Mouse (Mus musculus) myocyte (in vitro differentiated cells): Measurements from ENCODE around the gene Cd320. TPM values are rescaled to one million over a fixed set of nuclear protein-coding genes. Genes with fewer than 3 reads are reported as not detected.
"Not testable (repeated sequence)": the region's sequence is repeated elsewhere in the genome, so short reads cannot be mapped to it uniquely, and the experiment has no call there.

Experiments
- H3K27me3 ChIP-seq: one replicate; pipeline ENCODE4 v1.6.1; 2011; ENCODE audit not compliant: control insufficient read depth, insufficient read depth, insufficient read length
- H3K36me3 ChIP-seq: one replicate; pipeline ENCODE4 v1.6.1; 2011; ENCODE audit not compliant: control insufficient read depth, insufficient read depth
- H3K4me2 ChIP-seq: one replicate; pipeline ENCODE4 v1.6.1; 2011; ENCODE audit warnings: low read depth, control low read depth
- H3K4me3 ChIP-seq: one replicate; pipeline ENCODE4 v1.5.1; 2011; ENCODE audit warnings: mild to moderate bottlenecking, control low read depth, moderate library complexity
- H3K79me2 ChIP-seq: one replicate; pipeline ENCODE4 v1.6.1; 2011; ENCODE audit not compliant: control insufficient read depth, insufficient read depth
- H3ac ChIP-seq: one replicate; pipeline ENCODE4 v1.6.1; 2011; ENCODE audit not compliant: control insufficient read depth, insufficient read length
- CEBPB ChIP-seq: IDR thresholded peaks from 2 replicates; pipeline ENCODE4 v1.6.1; 2011; ENCODE audit warnings: mild to moderate bottlenecking, moderate library complexity; ENCODE audit not compliant: poor library complexity, insufficient read depth, severe bottlenecking
- E2F4 ChIP-seq: IDR thresholded peaks from one replicate; pipeline ENCODE4 v1.6.1; 2011; ENCODE audit warnings: mild to moderate bottlenecking, control low read depth, moderate library complexity; ENCODE audit not compliant: insufficient read depth
- MAX ChIP-seq: IDR thresholded peaks from one replicate; pipeline ENCODE4 v1.6.1; 2011; ENCODE audit warnings: low read depth, mild to moderate bottlenecking, control low read depth
- MYOD1 ChIP-seq, 3 experiments: IDR thresholded peaks; one replicate each; pipeline ENCODE4 v1.6.1; 2011; ENCODE audit warnings: control low read depth in 2 of 3, low read depth in 2 of 3, mild to moderate bottlenecking in 2 of 3, moderate library complexity in 1 of 3; ENCODE audit not compliant: insufficient read length in 2 of 3, control insufficient read depth in 1 of 3
- MYOG ChIP-seq, 3 experiments: IDR thresholded peaks; one replicate each; pipeline ENCODE4 v1.6.1; 2011; ENCODE audit warnings: control low read depth in 2 of 3, low read depth in 2 of 3, mild to moderate bottlenecking in 2 of 3; ENCODE audit not compliant: insufficient read length in 2 of 3, control insufficient read depth in 1 of 3, insufficient read depth in 1 of 3
- POLR2A ChIP-seq: IDR thresholded peaks from one replicate; pipeline ENCODE4 v1.6.1; 2011; ENCODE audit warnings: low read depth, mild to moderate bottlenecking, control low read depth, moderate library complexity; ENCODE audit not compliant: insufficient read length
- POLR2AphosphoS2 ChIP-seq: IDR thresholded peaks from one replicate; pipeline ENCODE4 v1.6.1; 2011; ENCODE audit warnings: low read depth, control low read depth; ENCODE audit not compliant: insufficient read length
- REST ChIP-seq: IDR thresholded peaks from one replicate; pipeline ENCODE4 v1.6.1; 2011; ENCODE audit warnings: mild to moderate bottlenecking, control low read depth, moderate library complexity; ENCODE audit not compliant: insufficient read depth, insufficient read length
- SRF ChIP-seq: IDR thresholded peaks from one replicate; pipeline ENCODE4 v1.6.1; 2011; ENCODE audit warnings: low read depth; ENCODE audit not compliant: control insufficient read depth, insufficient read length
- TCF12 ChIP-seq: IDR thresholded peaks from one replicate; pipeline ENCODE4 v1.6.1; 2011; ENCODE audit warnings: mild to moderate bottlenecking, control low read depth; ENCODE audit not compliant: poor library complexity, insufficient read depth, severe bottlenecking
- TCF3 ChIP-seq: IDR thresholded peaks from one replicate; pipeline ENCODE4 v1.6.1; 2011; ENCODE audit warnings: low read depth, control low read depth; ENCODE audit not compliant: insufficient read length
- USF1 ChIP-seq: IDR thresholded peaks from one replicate; pipeline ENCODE4 v1.6.1; 2011; ENCODE audit warnings: low read depth, mild to moderate bottlenecking, control low read depth, moderate library complexity
- polyA plus RNA-seq: library from polyadenylated mRNA; unstranded; fragments of >200 nt; fragmentation: generic; extraction: Trizol; gene quantifications from one replicate; pipeline ENCODE4 v1.2.1, GENCODE M21; 2012; ENCODE audit warnings: missing spikeins

The Cd320 gene
- polyA plus RNA-seq, 1 experiment: 83.1 TPM

DNA sequence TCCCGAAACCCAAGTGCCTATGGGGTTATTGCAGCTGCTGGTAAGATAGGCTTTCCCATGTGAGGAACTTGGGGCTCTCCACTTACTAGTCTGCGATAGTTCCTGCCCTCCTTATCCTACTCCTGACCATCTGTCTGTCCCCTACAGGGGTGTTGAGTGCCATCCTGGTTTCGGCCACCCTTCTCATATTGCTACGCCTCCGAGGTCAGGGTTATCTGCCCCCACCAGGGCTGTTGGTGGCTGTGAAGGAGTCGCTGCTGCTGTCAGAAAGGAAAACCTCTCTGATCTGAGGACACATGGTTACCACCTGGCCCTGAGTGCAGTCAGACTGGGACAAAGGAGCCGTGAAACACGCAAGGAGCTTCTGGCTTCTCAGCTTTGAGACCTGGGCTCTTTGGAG lies 5.2 kb downstream of the Cd320 start:
- Histone ChIP-seq H3K4me3 (no peak overlapping the region), H3ac (no peak overlapping the region), H3K79me2 (no peaks in the 10 kb centered on the region), H3K4me2 (no peak overlapping the region), H3K27me3 (no peaks in the 10 kb centered on the region), H3K36me3 (peaks cover 7% of the 10 kb centered on the region)
- TF ChIP-seq MYOD1 (IDR thresholded peaks at IDR 0.05; ENCODE audit: control insufficient read depth in 1 of 3, insufficient read length in 2 of 3, low read depth in 2 of 3): peak in 1 of 3 experiments; percentile 60
- no peak for TF ChIP-seq POLR2A

DNA sequence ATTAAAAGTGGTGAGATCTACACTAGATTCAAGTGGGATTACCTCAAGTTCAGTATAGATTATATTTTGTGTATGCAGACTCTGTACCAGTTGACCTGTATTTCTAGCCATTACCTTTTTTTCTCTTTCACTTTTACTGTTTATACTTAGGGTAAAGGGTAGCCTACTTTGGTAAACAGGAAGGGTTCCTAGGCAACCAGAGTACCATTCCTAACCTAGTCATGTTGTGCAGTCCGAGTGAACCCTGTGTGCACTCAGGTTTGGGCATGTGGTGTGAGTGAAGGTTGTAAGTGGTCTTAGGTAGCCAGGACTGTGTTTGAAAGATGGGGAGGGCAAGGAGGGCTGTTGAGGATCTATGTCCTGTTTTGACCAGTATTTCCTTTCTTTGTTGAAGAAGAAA lies 8.4 kb downstream of the Cd320 start:
- no peak overlapping the region for H3K4me2 ChIP-seq
- H3K4me3 ChIP-seq: no peak overlapping the region
- H3K79me2 ChIP-seq: no peaks in the 10 kb centered on the region
- TF ChIP-seq TCF3: no peak
- TF ChIP-seq REST: no peak
- no peak for TF ChIP-seq MYOD1 (IDR thresholded peaks at IDR 0.05; ENCODE audit: control insufficient read depth in 1 of 3, insufficient read length in 2 of 3, low read depth in 2 of 3)
- no peak for TF ChIP-seq USF1
- TF ChIP-seq E2F4: no peak
- no peak for TF ChIP-seq CEBPB
- no peak for TF ChIP-seq POLR2AphosphoS2
- TF ChIP-seq MAX: no peak
- TF ChIP-seq POLR2A: no peak
- TF ChIP-seq TCF12: no peak
- no peak for TF ChIP-seq SRF
- no peak for TF ChIP-seq MYOG (IDR thresholded peaks at IDR 0.05; ENCODE audit: control insufficient read depth in 1 of 3, insufficient read depth in 1 of 3, insufficient read length in 2 of 3, low read depth in 2 of 3)
- no peak overlapping the region for H3ac ChIP-seq
- no peaks in the 10 kb centered on the region for H3K27me3 ChIP-seq
- H3K36me3 ChIP-seq: peaks cover 5% of the 10 kb centered on the region

DNA sequence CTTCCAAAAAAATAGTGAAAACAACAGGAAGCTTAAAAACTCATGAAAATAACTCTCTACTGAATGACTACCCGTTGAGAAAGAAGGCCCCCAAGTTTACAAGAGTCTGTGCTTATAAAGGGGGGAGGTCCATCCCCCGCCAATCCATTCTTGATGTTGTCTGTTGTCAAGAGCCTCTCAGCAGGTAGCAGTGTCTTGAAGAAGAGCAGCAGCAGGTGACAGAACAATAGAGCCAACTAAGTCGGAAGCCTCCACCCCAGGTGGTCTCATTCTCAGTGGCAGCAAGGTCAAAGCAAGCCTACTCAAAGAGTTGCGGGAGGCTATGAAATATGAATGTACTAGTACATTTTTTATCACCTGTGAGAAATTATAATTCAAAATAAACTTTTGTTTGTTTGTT lies 14.9 kb downstream of the Cd320 start:
- Histone ChIP-seq H3K4me3 (no peak overlapping the region), H3K36me3 (no peaks in the 10 kb centered on the region), H3K79me2 (no peaks in the 10 kb centered on the region), H3K4me2 (no peak overlapping the region), H3ac (no peak overlapping the region), H3K27me3 (no peaks in the 10 kb centered on the region)
- TF ChIP-seq TCF3: no peak
- TF ChIP-seq USF1: no peak
- no peak for TF ChIP-seq MYOD1 (IDR thresholded peaks at IDR 0.05; ENCODE audit: control insufficient read depth in 1 of 3, insufficient read length in 2 of 3, low read depth in 2 of 3)
- TF ChIP-seq CEBPB: no peak
- no peak for TF ChIP-seq E2F4
- TF ChIP-seq POLR2AphosphoS2: no peak
- TF ChIP-seq TCF12: no peak
- TF ChIP-seq POLR2A: no peak
- no peak for TF ChIP-seq SRF
- no peak for TF ChIP-seq MAX
- TF ChIP-seq MYOG (IDR thresholded peaks at IDR 0.05; ENCODE audit: control insufficient read depth in 1 of 3, insufficient read depth in 1 of 3, insufficient read length in 2 of 3, low read depth in 2 of 3): no peak
- TF ChIP-seq REST: no peak

DNA sequence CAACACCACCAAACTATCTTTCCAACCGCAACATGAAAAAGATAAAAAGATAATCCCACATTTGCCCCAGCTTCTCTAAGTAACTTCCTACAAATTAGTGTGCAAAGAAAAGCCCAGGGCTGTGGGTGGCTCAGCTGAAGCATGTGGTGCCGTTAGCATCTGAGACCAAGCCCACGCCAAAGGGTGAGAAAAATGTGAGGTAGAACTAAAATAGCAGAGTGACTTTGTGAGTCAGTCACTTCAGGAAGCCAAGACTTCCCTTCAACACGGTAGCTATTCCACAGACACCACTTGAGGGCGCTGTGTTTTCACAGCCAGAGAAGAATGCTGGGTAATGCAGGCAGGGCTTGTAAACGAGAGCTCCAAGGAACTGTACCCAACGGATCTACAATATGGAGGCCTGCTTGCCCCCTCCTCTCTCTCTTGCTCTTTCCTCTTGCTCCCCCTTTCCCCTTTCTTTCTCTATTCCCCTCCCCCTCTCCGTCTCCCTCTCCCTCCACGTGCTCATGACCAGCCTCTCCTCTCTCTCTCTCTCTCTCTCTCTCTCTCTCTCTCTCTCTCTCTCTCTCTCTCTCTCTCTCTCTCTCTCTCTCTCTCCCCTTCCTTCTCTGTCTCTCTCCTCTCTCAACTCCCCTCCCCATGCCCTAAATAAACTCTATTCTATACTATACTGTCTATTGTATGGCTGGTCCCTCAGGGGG lies 22.6 kb downstream of the Cd320 start:
- Histone ChIP-seq H3K27me3 (no peaks in the 10 kb centered on the region), H3K4me3 (no peak overlapping the region), H3K79me2 (no peaks in the 10 kb centered on the region), H3K36me3 (no peaks in the 10 kb centered on the region), H3ac (no peak overlapping the region), H3K4me2 (no peak overlapping the region)
- TF ChIP-seq E2F4: no peak
- TF ChIP-seq MYOD1 (IDR thresholded peaks at IDR 0.05; ENCODE audit: control insufficient read depth in 1 of 3, insufficient read length in 2 of 3, low read depth in 2 of 3): no peak
- no peak for TF ChIP-seq POLR2AphosphoS2
- no peak for TF ChIP-seq TCF12
- no peak for TF ChIP-seq POLR2A
- no peak for TF ChIP-seq TCF3
- TF ChIP-seq MYOG (IDR thresholded peaks at IDR 0.05; ENCODE audit: control insufficient read depth in 1 of 3, insufficient read depth in 1 of 3, insufficient read length in 2 of 3, low read depth in 2 of 3): no peak
- no peak for TF ChIP-seq REST

DNA sequence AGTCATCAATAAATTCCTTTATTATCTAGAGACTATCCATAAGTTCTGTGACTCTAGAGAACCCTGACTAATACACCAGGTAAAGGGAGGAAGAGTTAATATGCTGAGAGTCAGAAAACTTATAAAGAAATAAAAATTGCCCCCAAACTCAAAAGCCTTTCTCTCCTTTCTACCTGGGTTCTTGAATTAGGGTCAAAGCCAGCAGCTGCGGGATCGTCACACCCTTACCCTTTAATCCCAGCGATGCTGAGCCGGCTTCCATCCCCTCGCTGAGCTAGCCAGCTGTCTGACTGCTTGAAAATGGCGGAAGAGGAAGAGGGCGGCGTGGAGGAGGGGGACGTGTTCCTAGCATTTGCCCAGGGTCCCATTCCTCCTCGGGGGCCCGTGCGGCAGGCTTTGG lies 30.6 kb downstream of the Cd320 start, which contains the start of gene Gm7029:
Gene Gm7029 (plus strand): TSS at position 301 of the 400 bp plus-strand sequence.
- H3K36me3 ChIP-seq, H3K4me3 ChIP-seq, H3K79me2 ChIP-seq, H3ac ChIP-seq, H3K4me2 ChIP-seq, H3K27me3 ChIP-seq: not testable (repeated sequence)
